Mouse (Mus musculus): ENCODE data around the gene Fancb. TPM values are rescaled to one million over a fixed set of nuclear protein-coding genes. Genes with fewer than 3 reads are reported as not detected.

Gene Fancb
- polyA plus RNA-seq, 1 experiment from 2014 or later, result 2.5 TPM

Other genes with a start within 250 kb of the Fancb start
- gene Mospd2, start 217 bp upstream of the Fancb start, polyA plus RNA-seq (2015; fragmentation: Nextera tagmentation; extraction: Ambion mirVana), result 17.7 and 19.1 TPM in 2 replicates
- not detected in 2 replicates for gene Gm17604, start 24.2 kb downstream of the Fancb start, polyA plus RNA-seq (2015; fragmentation: Nextera tagmentation; extraction: Ambion mirVana)

Measured in neural tube, embryonic 13.5 days (tissue).